Mouse (Mus musculus) ES-E14 (cell line): ENCODE measurements around the gene Grin1.

Experiments
- CHD2 ChIP-seq: IDR thresholded peaks from 2 replicates; pipeline ENCODE4 v1.6.1; 2014; ENCODE audit warnings: mild to moderate bottlenecking, low read depth, low read length, inconsistent platforms
- ZC3H11A ChIP-seq: IDR thresholded peaks from 2 replicates; pipeline ENCODE4 v1.6.1; 2012; ENCODE audit warnings: low read depth, mild to moderate bottlenecking, inconsistent platforms, low read length, borderline replicate concordance
- ZNF384 ChIP-seq: IDR thresholded peaks from 2 replicates; pipeline ENCODE4 v1.6.1; 2012; ENCODE audit warnings: low read depth, low read length, inconsistent platforms

DNA sequence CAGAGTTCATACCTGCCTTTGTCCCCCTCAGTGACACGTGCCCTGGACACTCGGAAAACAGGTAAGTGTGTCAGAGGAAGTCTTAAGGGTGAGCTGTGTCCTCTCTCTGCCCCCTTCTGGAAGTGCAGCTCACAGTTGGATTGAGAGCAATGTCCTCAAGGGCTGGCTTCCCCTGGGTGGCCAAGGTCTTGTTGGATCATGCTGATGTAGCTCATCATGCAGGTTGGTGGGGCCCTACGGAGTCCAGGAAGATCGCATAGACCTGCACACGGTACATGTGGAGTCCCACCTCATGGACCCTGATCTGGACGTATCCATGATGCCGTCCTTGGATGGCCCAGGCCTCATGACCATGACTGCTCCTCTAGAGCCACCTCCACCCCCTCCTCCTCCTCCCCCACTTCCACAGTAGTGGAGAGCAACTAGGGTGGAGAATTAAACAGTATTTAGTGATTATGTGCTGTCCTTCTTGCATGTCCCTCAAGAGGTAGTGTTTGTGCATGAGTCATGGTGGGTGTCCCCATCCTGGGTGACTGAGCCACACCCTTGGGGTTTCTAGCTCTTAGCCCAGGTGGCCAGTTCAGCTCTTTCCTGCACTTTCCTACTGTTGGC, 30.1 kb downstream of the Grin1 start:
- TF ChIP-seq CHD2 (no peak), ZC3H11A (no peak), ZNF384 (no peak)
